Mouse (Mus musculus) C2C12 (cell line): ENCODE data around the gene Enoph1. TPM values are rescaled to one million over a fixed set of nuclear protein-coding genes. Genes with fewer than 3 reads are reported as not detected.
A peak's percentile ranks its signal among the peaks of the same experiment; 100 is the strongest.

ENCODE experiments used
- H3K27me3 ChIP-seq: one replicate; pipeline ENCODE4 v1.6.1; 2011; ENCODE audit not compliant: control insufficient read depth, insufficient read depth, insufficient read length
- H3K36me3 ChIP-seq: one replicate; pipeline ENCODE4 v1.6.1; 2011; ENCODE audit not compliant: control insufficient read depth, insufficient read depth
- H3K4me3 ChIP-seq: one replicate; pipeline ENCODE4 v1.5.1; 2011; ENCODE audit warnings: mild to moderate bottlenecking, control low read depth; ENCODE audit not compliant: poor library complexity, insufficient read depth, severe bottlenecking
- H3K79me2 ChIP-seq: one replicate; pipeline ENCODE4 v1.6.1; 2011; ENCODE audit not compliant: control insufficient read depth, insufficient read depth
- H3K79me3 ChIP-seq: one replicate; pipeline ENCODE4 v1.6.1; 2011; ENCODE audit warnings: low read depth, control low read depth
- H3ac ChIP-seq: one replicate; pipeline ENCODE3; 2011; ENCODE audit warnings: low read depth; ENCODE audit not compliant: control insufficient read depth, insufficient read length
- CEBPB ChIP-seq: IDR thresholded peaks from one replicate; pipeline ENCODE4 v1.6.1; 2011; ENCODE audit warnings: low read depth, mild to moderate bottlenecking, control low read depth, moderate library complexity
- CTCF ChIP-seq: IDR thresholded peaks from one replicate; pipeline ENCODE4 v1.5.1; 2011; ENCODE audit not compliant: control insufficient read depth, insufficient read depth, insufficient read length
- FOSL1 ChIP-seq: IDR thresholded peaks from one replicate; pipeline ENCODE4 v1.8.0; 2011; ENCODE audit warnings: mild to moderate bottlenecking, low read length; ENCODE audit not compliant: poor library complexity, insufficient read depth, severe bottlenecking
- MAX ChIP-seq: IDR thresholded peaks from one replicate; pipeline ENCODE4 v1.6.1; 2011; ENCODE audit warnings: mild to moderate bottlenecking, control low read depth
- MYOD1 ChIP-seq: IDR thresholded peaks from one replicate; pipeline ENCODE4 v1.6.1; 2011; ENCODE audit warnings: low read depth; ENCODE audit not compliant: control insufficient read depth, insufficient read length
- MYOG ChIP-seq: IDR thresholded peaks from one replicate; pipeline ENCODE4 v1.6.1; 2011; ENCODE audit not compliant: control insufficient read depth, insufficient read length; ENCODE audit errors: extremely low read depth
- USF1 ChIP-seq: IDR thresholded peaks from one replicate; pipeline ENCODE4 v1.6.1; 2011; ENCODE audit warnings: low read depth, mild to moderate bottlenecking, control low read depth, moderate library complexity
- polyA plus RNA-seq: library from polyadenylated mRNA; unstranded; fragments of >200 nt; fragmentation: generic; extraction: Trizol; gene quantifications from one replicate; pipeline ENCODE4 v1.2.1, GENCODE M21; 2012; ENCODE audit warnings: missing spikeins

Enoph1 gene
- polyA plus RNA-seq, 1 experiment, result 35.3 TPM

GRCm38 (mm10) chr5:100069526-100069925, 29.7 kb downstream of the Enoph1 start:
- Histone ChIP-seq H3K79me2 (no peaks in the 10 kb centered on the region), H3K36me3 (peaks cover 21% of the 10 kb centered on the region), H3K27me3 (no peaks in the 10 kb centered on the region), H3ac (no peak overlapping the region), H3K79me3 (no peaks in the 10 kb centered on the region), H3K4me3 (no peak overlapping the region)
- TF ChIP-seq CEBPB, result no peak
- TF ChIP-seq MYOD1, result no peak
- no peak for TF ChIP-seq MYOG
- no peak for TF ChIP-seq USF1
- no peak for TF ChIP-seq FOSL1
- TF ChIP-seq CTCF, result no peak
- TF ChIP-seq MAX, result no peak

- no peaks in the 10 kb centered on the region for H3K79me2 ChIP-seq
- H3K36me3 ChIP-seq, result peaks cover 15% of the 10 kb centered on the region
- no peaks in the 10 kb centered on the region for H3K79me3 ChIP-seq
- no peaks in the 10 kb centered on the region for H3K27me3 ChIP-seq
- no peak overlapping the region for H3ac ChIP-seq
- no peak overlapping the region for H3K4me3 ChIP-seq
- peak; percentile 87 for TF ChIP-seq CTCF
- TF ChIP-seq USF1, result no peak
Measured at GRCm38 (mm10) chr5:100070255-100070654, 30.5 kb downstream of the Enoph1 start.

GRCm38 (mm10) chr5:100071541-100071940, 31.8 kb downstream of the Enoph1 start:
- H3K4me3 ChIP-seq, result no peak overlapping the region
- H3K79me3 ChIP-seq, result no peaks in the 10 kb centered on the region
- peaks cover 15% of the 10 kb centered on the region for H3K36me3 ChIP-seq
- no peak overlapping the region for H3ac ChIP-seq
- no peak for TF ChIP-seq MYOD1
- TF ChIP-seq USF1, result no peak
- no peak for TF ChIP-seq CTCF
- H3K27me3 ChIP-seq, result no peaks in the 10 kb centered on the region
- H3K79me2 ChIP-seq, result no peaks in the 10 kb centered on the region

- TF ChIP-seq CEBPB (no peak), CTCF (no peak), MYOD1 (no peak), MYOG (no peak), USF1 (no peak), MAX (no peak), FOSL1 (no peak)
- H3K4me3 ChIP-seq, result no peak overlapping the region
- H3K79me3 ChIP-seq, result no peaks in the 10 kb centered on the region
- H3K27me3 ChIP-seq, result no peaks in the 10 kb centered on the region
- no peaks in the 10 kb centered on the region for H3K79me2 ChIP-seq
- H3K36me3 ChIP-seq, result peaks cover 15% of the 10 kb centered on the region
- H3ac ChIP-seq, result no peak overlapping the region
Measured at GRCm38 (mm10) chr5:100072557-100072956, 32.8 kb downstream of the Enoph1 start.

GRCm38 (mm10) chr5:100074571-100074970, 34.8 kb downstream of the Enoph1 start:
- H3K36me3 ChIP-seq, result peaks cover 10% of the 10 kb centered on the region
- no peak overlapping the region for H3K4me3 ChIP-seq
- no peaks in the 10 kb centered on the region for H3K79me3 ChIP-seq
- no peak overlapping the region for H3ac ChIP-seq
- H3K79me2 ChIP-seq, result no peaks in the 10 kb centered on the region
- H3K27me3 ChIP-seq, result no peaks in the 10 kb centered on the region
- no peak for TF ChIP-seq FOSL1
- TF ChIP-seq CTCF, result no peak
- no peak for TF ChIP-seq MAX
- no peak for TF ChIP-seq CEBPB
- TF ChIP-seq MYOD1, result no peak
- no peak for TF ChIP-seq MYOG
- no peak for TF ChIP-seq USF1

- no peaks in the 10 kb centered on the region for H3K79me3 ChIP-seq
- TF ChIP-seq FOSL1, result no peak
- no peak for TF ChIP-seq USF1
- no peaks in the 10 kb centered on the region for H3K79me2 ChIP-seq
- peaks cover 6% of the 10 kb centered on the region for H3K27me3 ChIP-seq
- no peak overlapping the region for H3ac ChIP-seq
- no peaks in the 10 kb centered on the region for H3K36me3 ChIP-seq
- H3K4me3 ChIP-seq, result no peak overlapping the region
Measured at GRCm38 (mm10) chr5:100079040-100079930, 39.5 kb downstream of the Enoph1 start.
